Mouse (Mus musculus): ENCODE measurements around the gene Arsb. TPM values are rescaled to one million over a fixed set of nuclear protein-coding genes. Genes with fewer than 3 reads are reported as not detected.
"Not testable (repeated sequence)": the region's sequence is repeated elsewhere in the genome, so short reads cannot be mapped to it uniquely, and the experiment has no call there.

The Arsb gene
- total RNA-seq, 2 experiments from 2014 or later: 8.7 to 41.9 TPM

GRCm38 (mm10) chr13:93785329-93785728 lies 13.9 kb downstream of the Arsb start:
- ATAC-seq (replicated peaks; ENCODE audit: low FRiP score, poor library complexity, severe bottlenecking): no peak

GRCm38 (mm10) chr13:93786051-93786450 lies 14.6 kb downstream of the Arsb start:
- ATAC-seq (replicated peaks; ENCODE audit: low FRiP score, poor library complexity, severe bottlenecking): no peak

- ATAC-seq (replicated peaks; ENCODE audit: low FRiP score, poor library complexity, severe bottlenecking): no peak
Observed at GRCm38 (mm10) chr13:93787647-93788046, 16.2 kb downstream of the Arsb start.

GRCm38 (mm10) chr13:93792945-93793642 lies 21.7 kb downstream of the Arsb start:
- no peak for ATAC-seq (replicated peaks; ENCODE audit: low FRiP score, poor library complexity, severe bottlenecking)

GRCm38 (mm10) chr13:93793643-93794182 lies 22.3 kb downstream of the Arsb start:
- no peak for ATAC-seq (replicated peaks; ENCODE audit: low FRiP score, poor library complexity, severe bottlenecking)

- ATAC-seq (replicated peaks; ENCODE audit: low FRiP score, poor library complexity, severe bottlenecking): no peak
Observed at GRCm38 (mm10) chr13:93797011-93797600, 25.7 kb downstream of the Arsb start.

GRCm38 (mm10) chr13:93810311-93810710 lies 38.9 kb downstream of the Arsb start:
- ATAC-seq (replicated peaks; ENCODE audit: low FRiP score, poor library complexity, severe bottlenecking): not testable (repeated sequence)

GRCm38 (mm10) chr13:93814081-93814480 lies 42.7 kb downstream of the Arsb start:
- no peak for ATAC-seq (replicated peaks; ENCODE audit: low FRiP score, poor library complexity, severe bottlenecking)

GRCm38 (mm10) chr13:93814676-93815075 lies 43.2 kb downstream of the Arsb start:
- ATAC-seq (replicated peaks; ENCODE audit: low FRiP score, poor library complexity, severe bottlenecking): no peak

- ATAC-seq (replicated peaks; ENCODE audit: low FRiP score, poor library complexity, severe bottlenecking): no peak
Observed at GRCm38 (mm10) chr13:93815128-93815527, 43.7 kb downstream of the Arsb start.

- no peak for ATAC-seq (replicated peaks; ENCODE audit: low FRiP score, poor library complexity, severe bottlenecking)
Observed at GRCm38 (mm10) chr13:93816127-93816526, 44.7 kb downstream of the Arsb start.

- no peak for ATAC-seq (replicated peaks; ENCODE audit: low FRiP score, poor library complexity, severe bottlenecking)
Observed at GRCm38 (mm10) chr13:93816688-93817331, 45.4 kb downstream of the Arsb start.

- no peak for ATAC-seq (replicated peaks; ENCODE audit: low FRiP score, poor library complexity, severe bottlenecking)
Observed at GRCm38 (mm10) chr13:93820173-93820572, 48.7 kb downstream of the Arsb start.

- ATAC-seq (replicated peaks; ENCODE audit: low FRiP score, poor library complexity, severe bottlenecking): no peak
Observed at GRCm38 (mm10) chr13:93822001-93822400, 50.6 kb downstream of the Arsb start.

GRCm38 (mm10) chr13:93825792-93826558 lies 54.5 kb downstream of the Arsb start:
- ATAC-seq (replicated peaks; ENCODE audit: low FRiP score, poor library complexity, severe bottlenecking): no peak

GRCm38 (mm10) chr13:93827745-93828144 lies 56.3 kb downstream of the Arsb start:
- no peak for ATAC-seq (replicated peaks; ENCODE audit: low FRiP score, poor library complexity, severe bottlenecking)

GRCm38 (mm10) chr13:93829565-93830293 lies 58.3 kb downstream of the Arsb start:
- no peak for ATAC-seq (replicated peaks; ENCODE audit: low FRiP score, poor library complexity, severe bottlenecking)

- no peak for ATAC-seq (replicated peaks; ENCODE audit: low FRiP score, poor library complexity, severe bottlenecking)
Observed at GRCm38 (mm10) chr13:93830294-93830645, 58.8 kb downstream of the Arsb start.

GRCm38 (mm10) chr13:93837481-93838225 lies 66.2 kb downstream of the Arsb start:
- ATAC-seq (replicated peaks; ENCODE audit: low FRiP score, poor library complexity, severe bottlenecking): no peak

Data from erythroblast, adult 5-6 weeks (primary cell).